ENCODE assay signal across 10 mouse cellular contexts in the genomic region with DNA sequence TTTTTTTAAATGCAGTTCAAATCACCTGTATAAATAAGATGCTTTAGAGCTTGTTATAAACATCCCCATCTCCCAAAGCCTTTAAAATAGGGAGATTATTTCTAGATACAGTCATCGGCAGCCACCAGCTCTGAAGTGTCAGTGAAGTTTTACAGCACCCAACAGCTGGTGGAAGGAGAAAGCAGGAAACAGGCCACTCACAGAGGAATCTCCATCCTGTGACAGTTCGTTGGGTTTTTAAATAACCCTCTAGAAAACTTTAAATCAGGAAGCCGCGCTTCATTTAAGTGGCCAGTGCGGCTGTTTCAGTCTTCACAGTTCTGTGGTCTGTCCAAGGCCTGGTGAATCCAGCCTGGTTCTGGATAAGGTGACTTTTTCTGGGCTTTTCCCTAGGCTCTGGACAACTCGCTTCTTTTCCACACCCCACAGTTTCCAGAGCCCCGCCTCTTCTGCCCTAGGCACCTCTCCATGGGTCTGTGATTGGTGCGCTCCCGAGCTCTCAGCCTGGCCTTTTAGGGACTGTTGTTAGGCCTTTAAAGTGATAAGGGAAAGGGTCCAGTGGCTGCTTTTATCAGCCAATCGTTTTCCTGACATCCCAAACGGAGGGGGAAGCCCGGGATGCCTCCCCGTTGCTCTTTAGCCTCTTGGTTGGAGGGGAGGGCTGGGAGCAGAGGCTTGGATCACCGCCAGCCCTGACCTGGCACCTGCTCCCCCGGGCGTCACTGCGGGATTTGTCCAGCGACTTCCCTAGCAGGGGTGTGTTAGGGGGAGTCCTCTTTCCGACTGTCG. TPM values are rescaled to one million over a fixed set of nuclear protein-coding genes. Genes with fewer than 3 reads are reported as not detected.
DNase-seq lines count a peak whose midpoint lies in the region; ATAC-seq and TF ChIP-seq lines count a peak whose summit lies in the region.
"Had no signal": no experiment of that assay in that cellular context is flagged by ENCODE, and none has a peak within 500 bp of the region (broad histone marks: within the 10 kb centered on the region; RNA-seq: fewer than 3 reads in every experiment).

Gene Sh3bgr, plus strand, starts transcription at position 538 of the 789 bp plus-strand sequence.

- H3K27me3 ChIP-seq in E14TG2a.4 (ENCODE audit: insufficient read depth, low read length), result peaks cover 14% of the 10 kb centered on the region
- no peaks in the 10 kb centered on the region for H3K27me3 ChIP-seq in forebrain, embryonic 14.5 days (replicated peaks; ENCODE audit: control insufficient read depth, insufficient read depth, low read length)
- H3K27me3 ChIP-seq in limb, embryonic 10.5 days (ENCODE audit: low read depth, poor library complexity, severe bottlenecking), result no peaks in the 10 kb centered on the region
- no peaks in the 10 kb centered on the region for H3K27me3 ChIP-seq in midbrain, embryonic 11.5 days (ENCODE audit: control insufficient read depth, insufficient read depth, low read length)

- peak within 1 kb of the TSS; percentile 51 for H3K4me2 ChIP-seq in forebrain, embryonic 14.5 days (ENCODE audit: low read length)
- H3K4me2 ChIP-seq in midbrain, embryonic 11.5 days, result peak within 1 kb of the TSS; percentile 42

- peak within 1 kb of the TSS; percentile 56 for H3K9ac ChIP-seq in forebrain, embryonic 14.5 days (ENCODE audit: low read length)
- H3K9ac ChIP-seq in midbrain, embryonic 11.5 days (ENCODE audit: low read length), result peak within 1 kb of the TSS; percentile 41

- TF ChIP-seq CTCF in E14TG2a.4 (conservative IDR thresholded peaks at IDR 0.05; ENCODE audit: low read length), result no peak

- H3K4me3 ChIP-seq in E14TG2a.4 (replicated peaks; ENCODE audit: low read length), result peak within 1 kb of the TSS; percentile 73
- peak within 1 kb of the TSS; percentile 12; the same call in 1 of the 2 replicates for H3K4me3 ChIP-seq in forebrain, embryonic 14.5 days (ENCODE audit: low read depth, low read length)
- H3K4me3 ChIP-seq in limb, embryonic 10.5 days, result peak within 1 kb of the TSS; percentile 42
- peak within 1 kb of the TSS; percentile 7; the same call in 1 of the 2 replicates for H3K4me3 ChIP-seq in midbrain, embryonic 11.5 days (ENCODE audit: low read depth, low read length)
- H3K4me3 ChIP-seq: megakaryocyte, embryonic 14.5 days had no signal

- intact Hi-C loops in heart, postnatal 25 days (cut with DNase I), result no loop called here

- ATAC-seq in cerebellum, adult (ENCODE audit: insufficient number of reproducible peaks, low FRiP score, low TSS enrichment), result peak; percentile 87
- ATAC-seq in forebrain, embryonic 14.5 days, result peak; percentile 77
- peak; percentile 79; the same call in 1 of the 2 replicates for ATAC-seq in midbrain, embryonic 11.5 days (ENCODE audit: low FRiP score)

- peaks cover 16% of the 10 kb centered on the region for H3K4me1 ChIP-seq in E14TG2a.4 (replicated peaks; ENCODE audit: low read depth, low read length)
- H3K4me1 ChIP-seq in forebrain, embryonic 14.5 days (ENCODE audit: control insufficient read depth, insufficient read depth, low read length), result peaks cover 8% of the 10 kb centered on the region; the same call in 1 of the 2 replicates
- peaks cover 21% of the 10 kb centered on the region for H3K4me1 ChIP-seq in limb, embryonic 10.5 days
- no peaks in the 10 kb centered on the region; the same call in 1 of the 2 replicates for H3K4me1 ChIP-seq in midbrain, embryonic 11.5 days (ENCODE audit: control insufficient read depth, insufficient read depth, low read length)

- DNase-seq in forebrain, embryonic 14.5 days (ENCODE audit: low spot score), result peak; percentile 37
- peak; percentile 76 for DNase-seq in heart, postnatal 25 days (ENCODE audit: low spot score)
- DNase-seq in limb, embryonic 10.5 days (ENCODE audit: low spot score), result peak; percentile 54
- peak; percentile 93 for DNase-seq in midbrain, embryonic 11.5 days (ENCODE audit: low spot score, missing footprints)
- peak; percentile 80 for DNase-seq in testis, postnatal 14 days (ENCODE audit: low spot score)
- no peak for DNase-seq in natural killer cell, adult 2 months (ENCODE audit: low spot score in 2 of 2)

- WGBS in forebrain, embryonic 14.5 days, result 9% methylated on average over 20 of the region's 20 CpGs
- 4% methylated on average over 20 of the region's 20 CpGs for WGBS in limb, embryonic 10.5 days
- WGBS in midbrain, embryonic 11.5 days, result 9% methylated on average over 20 of the region's 20 CpGs

- H3K36me3 ChIP-seq in E14TG2a.4 (ENCODE audit: insufficient read depth, low read length), result no peaks in the 10 kb centered on the region
- H3K36me3 ChIP-seq in forebrain, embryonic 14.5 days (ENCODE audit: control insufficient read depth, insufficient read depth, low read length), result no peaks in the 10 kb centered on the region
- H3K36me3 ChIP-seq in limb, embryonic 10.5 days, result no peaks in the 10 kb centered on the region
- H3K36me3 ChIP-seq in midbrain, embryonic 11.5 days (ENCODE audit: control insufficient read depth, insufficient read depth, low read length), result no peaks in the 10 kb centered on the region
- H3K36me3 ChIP-seq: G1E had no signal

- H3K27ac ChIP-seq in forebrain, embryonic 14.5 days (ENCODE audit: low read depth, low read length), result no peak within 1 kb of the TSS
- peak within 1 kb of the TSS; percentile 15; the same call in 1 of the 2 replicates for H3K27ac ChIP-seq in limb, embryonic 10.5 days
- H3K27ac ChIP-seq in midbrain, embryonic 11.5 days (ENCODE audit: low read depth, low read length), result no peak within 1 kb of the TSS

- H3K9me3 ChIP-seq in E14TG2a.4 (ENCODE audit: low read length), result peaks cover 7% of the 10 kb centered on the region; the same call in 1 of the 2 replicates
- H3K9me3 ChIP-seq in forebrain, embryonic 14.5 days (replicated peaks; ENCODE audit: control insufficient read depth, low read length), result no peaks in the 10 kb centered on the region
- no peaks in the 10 kb centered on the region for H3K9me3 ChIP-seq in limb, embryonic 10.5 days (replicated peaks)
- H3K9me3 ChIP-seq in midbrain, embryonic 11.5 days (ENCODE audit: control insufficient read depth, low read length), result no peaks in the 10 kb centered on the region
- H3K9me3 ChIP-seq: G1E had no signal

RNA-seq across cellular contexts. Expression of gene Sh3bgr, which starts in this region (rescaled TPM):
- 0.60 and 1.4 TPM in 2 replicates for polyA plus RNA-seq in forebrain, embryonic 14.5 days (2014; fragmentation: Nextera tagmentation; extraction: Ambion mirVana)
- 100 to 1,000 TPM; 413 to 439 TPM for total RNA-seq in heart, postnatal 25 days (2021)
- 1.1 and 1.3 TPM in 2 replicates for polyA plus RNA-seq in limb, embryonic 10.5 days (2016; fragmentation: Nextera tagmentation; extraction: Ambion mirVana)
- 0.34 and 1.2 TPM in 2 replicates for polyA plus RNA-seq in midbrain, embryonic 11.5 days (2014; fragmentation: Nextera tagmentation; extraction: Ambion mirVana)
- total RNA-seq: G1E had no signal
- polyA plus RNA-seq: G1E had no signal

Comparison
In these comparisons a context has a peak if more than half of its experiments do, and no peak if none do; other contexts are left out.
1. H3K4me3 ChIP-seq: peak in every context shown above with its lines; median percentile 73 in E14TG2a.4; 42 in limb, embryonic 10.5 days; 12 in forebrain, embryonic 14.5 days; 7 in midbrain, embryonic 11.5 days.
2. DNase-seq: peak in forebrain, embryonic 14.5 days (single experiment), heart, postnatal 25 days (single experiment), limb, embryonic 10.5 days (single experiment), midbrain, embryonic 11.5 days (single experiment) and testis, postnatal 14 days (single experiment); none in natural killer cell, adult 2 months (0 of 2).
3. Peak in every context shown above with its lines, with median percentiles within 50 percentile points of each other: ATAC-seq.